Mouse (Mus musculus) heart, adult 18-20 months (tissue): ENCODE results near the gene Dab1. TPM values are rescaled to one million over a fixed set of nuclear protein-coding genes. Genes with fewer than 3 reads are reported as not detected.

Source experiments
- DNase-seq, 2 experiments: peaks; one replicate each; pipeline ENCODE4 v3.0.0; 2021 to 2022; ENCODE audit warnings: mixed read lengths in 1 of 2
- total RNA-seq, 2 experiments: library from RNA; stranded (reverse); gene quantifications; 2 replicates each; pipeline ENCODE4 v1.2.3; 2021

Dab1 gene
- total RNA-seq, 2 experiments from 2014 or later = 0.05 TPM; not detected in 1

DNA sequence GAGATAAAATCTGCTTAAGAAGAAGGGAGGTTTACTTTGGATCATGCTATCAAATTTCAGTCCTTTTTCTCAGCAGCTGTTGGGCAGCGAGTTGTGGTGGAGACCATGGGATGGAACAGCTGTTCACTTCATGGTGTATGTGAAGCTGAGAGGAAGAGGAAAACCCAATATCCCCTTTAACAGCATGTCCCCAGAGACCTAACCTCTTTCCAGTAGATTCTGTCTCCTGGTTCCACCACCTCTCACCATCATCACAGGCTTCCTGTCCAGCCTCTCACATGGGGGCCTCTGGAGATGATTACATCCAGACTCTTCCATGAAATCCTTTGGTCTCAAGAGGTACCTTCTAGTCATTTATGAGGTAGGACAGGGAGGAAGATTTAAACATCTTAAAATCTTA lies 755.0 kb downstream of the Dab1 start:
- DNase-seq = no peak

DNA sequence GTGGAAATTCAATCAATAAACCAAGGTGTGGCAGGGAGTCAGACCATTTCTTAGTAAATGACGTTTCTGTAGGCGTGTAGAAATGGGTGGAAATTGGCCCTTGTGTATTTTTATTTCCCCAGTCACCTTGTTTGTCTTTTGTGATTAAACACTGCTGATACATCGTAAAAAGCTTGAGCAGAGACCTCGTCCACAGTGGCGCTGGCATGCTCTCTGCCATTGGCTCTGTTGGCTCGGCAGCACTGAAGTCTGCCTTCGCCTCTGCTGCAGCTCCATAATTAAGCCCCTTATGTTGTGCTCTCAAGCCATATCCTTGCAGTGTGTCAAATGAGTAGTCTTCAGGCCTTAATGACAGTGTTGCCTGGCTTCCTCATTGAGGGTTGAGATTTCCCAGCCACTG lies 765.5 kb downstream of the Dab1 start:
- no peak for DNase-seq

DNA sequence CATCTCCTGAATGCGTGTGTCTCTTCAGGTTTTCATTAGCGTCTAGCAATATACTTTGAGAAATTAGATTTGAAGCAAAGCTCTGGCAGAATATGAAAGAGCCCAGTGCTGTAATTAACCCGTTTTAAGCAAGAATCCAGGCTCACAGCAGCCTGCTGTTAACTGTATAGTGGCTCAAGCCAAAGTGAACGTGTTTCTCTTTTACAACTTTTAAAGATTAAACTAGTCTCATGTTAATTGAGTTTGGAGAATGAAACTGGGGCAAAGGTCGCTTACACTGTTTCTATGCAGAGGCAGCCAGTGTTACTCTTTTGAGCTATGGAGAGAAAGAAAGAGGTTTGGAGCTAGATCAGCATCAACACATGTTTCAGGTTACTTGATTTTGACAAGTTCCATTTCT lies 766.1 kb downstream of the Dab1 start:
- DNase-seq = peak in 1 of 2 experiments; percentile 2

DNA sequence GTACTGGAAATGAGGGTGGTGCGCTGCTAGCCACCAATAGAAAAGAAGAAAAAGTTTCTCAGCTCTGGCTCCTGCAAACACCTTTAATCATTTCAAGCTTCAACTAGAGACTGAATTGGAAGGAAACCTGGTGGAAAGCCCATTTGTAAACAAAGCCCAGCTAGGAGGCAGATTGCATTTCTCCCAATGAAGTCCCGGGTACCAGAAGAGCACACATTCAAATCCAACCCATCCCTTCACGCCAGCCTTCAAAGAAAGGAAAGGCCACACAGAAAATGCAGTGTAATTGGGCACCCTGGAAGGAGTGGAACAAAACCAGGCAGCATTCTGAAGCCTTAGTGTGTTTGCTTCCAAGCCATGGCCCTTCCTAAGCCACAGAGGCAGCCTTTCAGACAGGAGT lies 776.4 kb downstream of the Dab1 start:
- no peak for DNase-seq

DNA sequence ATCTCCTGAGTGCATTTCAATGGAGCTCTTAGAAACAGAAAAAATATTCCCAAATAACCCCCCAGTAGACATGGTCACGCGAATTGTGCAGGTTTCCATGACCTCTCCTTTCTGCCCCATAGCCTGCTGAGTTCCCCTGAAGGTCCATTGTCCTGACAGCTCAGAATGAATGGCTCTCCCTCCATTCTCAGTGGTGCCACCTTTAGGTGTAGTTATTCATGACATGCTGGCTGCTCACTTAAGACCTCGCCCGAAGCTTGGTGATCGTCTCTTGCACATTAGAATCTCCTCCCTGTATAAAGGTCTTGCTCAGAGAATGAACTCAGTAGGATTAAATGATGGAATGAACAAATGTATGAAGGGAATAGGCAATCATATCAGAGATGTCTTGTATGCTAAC lies 776.9 kb downstream of the Dab1 start:
- DNase-seq = no peak

DNA sequence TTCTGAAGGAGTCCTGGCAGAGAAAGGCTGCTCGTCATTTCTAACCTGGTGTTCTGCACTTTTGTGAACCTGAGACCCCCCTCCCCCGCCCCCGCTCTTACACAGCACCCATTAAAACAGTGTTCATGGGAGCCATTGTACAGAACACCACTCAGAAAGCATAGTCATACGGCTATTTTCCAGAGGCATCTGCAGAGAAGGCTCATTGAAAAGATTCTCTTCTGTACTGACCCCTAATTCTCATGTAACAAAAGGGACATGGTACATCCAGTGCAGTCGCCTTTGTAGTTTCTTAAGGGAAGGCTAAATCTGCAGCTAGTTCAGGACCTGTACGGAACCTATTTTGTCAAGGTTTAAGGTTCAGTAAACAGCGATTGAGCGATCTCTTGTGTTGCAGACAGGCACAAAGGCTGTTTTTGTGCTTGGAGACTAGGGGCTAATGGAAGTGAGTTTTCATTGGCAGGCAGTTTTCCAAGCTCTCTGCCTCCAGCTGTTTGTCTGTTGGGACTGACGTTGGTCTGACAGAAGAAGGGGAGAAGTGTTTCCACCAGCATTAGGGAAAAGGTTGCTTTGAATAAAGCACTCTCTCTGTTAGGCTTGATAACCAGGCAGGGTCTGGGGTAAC lies 780.1 kb downstream of the Dab1 start:
- no peak for DNase-seq

DNA sequence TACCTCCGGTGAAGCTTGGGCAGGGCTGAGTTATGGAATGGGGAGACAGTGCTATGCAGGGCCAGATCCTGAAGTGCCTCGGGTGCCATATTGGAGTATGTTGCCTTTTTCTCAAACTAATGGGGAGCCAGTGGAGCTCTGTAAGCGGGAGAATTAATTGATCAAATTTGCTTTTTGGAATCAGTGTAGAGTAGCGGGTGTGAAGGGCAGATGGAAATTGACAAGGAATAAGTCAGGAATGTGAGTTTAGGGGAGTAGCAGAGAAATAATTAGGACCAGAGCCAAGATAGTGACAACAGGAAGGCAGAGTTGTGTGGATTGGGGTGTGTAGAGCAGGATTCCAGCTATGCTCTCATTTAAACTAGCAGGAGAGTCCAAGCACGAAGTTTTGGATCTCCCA lies 784.9 kb downstream of the Dab1 start:
- no peak for DNase-seq

DNA sequence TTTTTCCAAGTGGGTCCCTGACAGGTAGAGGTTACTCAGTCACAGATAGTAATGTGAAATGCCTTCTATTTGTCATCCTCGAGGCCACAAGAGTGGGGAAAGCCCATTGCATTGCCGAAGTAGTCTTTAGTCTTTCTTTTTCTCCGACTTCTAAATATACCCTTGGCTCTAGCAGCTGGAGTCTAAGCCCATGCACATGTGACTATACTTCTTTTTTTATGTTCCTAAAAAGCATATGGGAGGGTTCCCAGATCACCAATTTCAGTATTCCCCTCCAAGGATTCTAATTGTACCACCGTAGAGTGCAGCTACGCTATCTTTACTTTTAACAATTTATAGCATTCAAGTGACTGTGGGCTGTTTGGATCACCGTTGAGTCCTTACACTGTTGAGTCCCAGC lies 791.8 kb downstream of the Dab1 start:
- no peak for DNase-seq

DNA sequence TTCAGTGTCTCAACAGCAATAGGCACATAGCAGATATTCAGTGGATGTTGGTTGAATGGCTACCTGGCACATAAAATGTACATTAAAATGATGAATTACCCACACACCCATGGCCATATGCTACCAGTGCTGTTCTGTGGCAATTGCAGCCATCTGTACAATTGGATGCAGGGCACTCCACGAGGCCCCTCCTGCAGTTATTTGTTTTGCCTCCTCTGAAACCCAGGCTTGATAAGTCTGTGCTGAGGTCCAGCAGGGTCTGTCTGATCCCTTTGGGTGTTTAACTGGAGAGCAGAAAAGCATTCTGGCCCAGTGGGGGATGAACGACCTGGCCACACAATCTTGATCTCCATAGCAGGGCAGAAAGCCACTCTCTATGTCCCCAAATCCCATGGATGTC lies 796.3 kb downstream of the Dab1 start:
- no peak for DNase-seq

DNA sequence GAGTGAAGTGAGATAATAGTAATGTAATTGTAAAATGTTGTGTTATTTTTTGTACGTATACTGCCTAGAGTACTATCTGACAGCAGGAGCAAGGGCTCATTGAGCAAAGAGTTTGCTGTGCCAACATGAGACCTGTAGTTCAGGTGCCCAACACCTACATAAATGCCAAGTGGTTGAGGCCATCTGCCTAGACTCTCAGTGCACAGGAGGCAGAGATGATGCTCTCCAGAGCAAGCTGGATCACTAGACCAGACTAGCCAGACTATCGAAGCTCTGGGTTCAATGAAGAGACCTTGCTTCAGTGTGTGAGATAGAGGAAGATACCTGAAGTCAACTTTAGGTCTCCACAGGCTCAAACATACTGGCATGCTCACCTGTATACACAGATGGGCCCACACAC lies 799.2 kb downstream of the Dab1 start:
- no peak for DNase-seq

DNA sequence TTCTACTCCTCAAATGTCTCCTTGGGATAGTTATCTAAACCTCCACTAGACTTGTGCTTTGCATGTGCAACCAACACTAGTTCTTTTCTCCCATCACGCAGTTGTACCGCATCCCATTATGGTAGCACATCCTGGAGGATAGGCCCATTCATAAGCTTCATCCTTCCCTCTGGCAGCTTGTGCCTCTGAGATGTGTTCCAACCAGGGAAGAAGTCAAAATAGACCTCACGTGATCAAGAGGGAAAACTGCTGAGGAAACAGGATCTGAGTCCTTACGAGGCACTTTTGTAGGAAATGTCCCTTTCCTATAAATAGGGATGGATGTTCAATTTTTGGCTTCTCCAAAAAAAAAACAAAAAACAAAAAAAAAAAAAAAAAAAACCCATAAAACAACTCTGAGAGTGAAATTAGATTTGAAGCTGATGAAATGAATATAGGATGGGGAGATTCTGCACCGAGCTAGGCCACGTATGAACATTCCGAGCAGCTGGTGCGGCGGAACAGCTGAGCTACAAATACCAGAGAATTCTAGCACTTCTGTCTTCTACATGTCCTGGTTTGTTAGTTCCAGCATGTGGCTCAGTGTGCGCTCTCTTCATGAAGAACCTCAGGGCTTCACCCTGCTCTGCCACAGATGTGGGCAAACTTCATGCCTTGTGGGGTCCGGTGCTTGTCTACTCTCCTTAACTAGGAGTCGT lies 802.0 kb downstream of the Dab1 start:
- no peak for DNase-seq

DNA sequence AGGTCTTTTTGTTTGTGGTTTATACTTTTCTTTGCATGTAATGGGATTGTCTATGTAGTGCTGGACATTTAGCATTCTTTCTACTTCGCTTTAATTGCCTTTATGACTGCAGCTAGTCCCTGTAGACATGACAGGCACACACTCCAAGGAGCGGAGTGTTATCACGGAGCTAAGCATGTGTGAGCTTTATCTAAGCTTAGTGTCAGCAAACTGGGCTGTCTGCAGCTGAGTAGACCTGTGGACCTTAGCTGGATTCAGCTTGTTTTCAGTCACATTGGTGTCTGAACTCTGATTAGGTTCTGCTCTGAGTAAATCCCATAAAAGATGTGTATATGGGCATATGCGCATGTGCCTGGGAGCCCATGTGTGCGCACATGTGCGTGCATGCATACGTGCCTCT lies 810.0 kb downstream of the Dab1 start:
- no peak for DNase-seq

DNA sequence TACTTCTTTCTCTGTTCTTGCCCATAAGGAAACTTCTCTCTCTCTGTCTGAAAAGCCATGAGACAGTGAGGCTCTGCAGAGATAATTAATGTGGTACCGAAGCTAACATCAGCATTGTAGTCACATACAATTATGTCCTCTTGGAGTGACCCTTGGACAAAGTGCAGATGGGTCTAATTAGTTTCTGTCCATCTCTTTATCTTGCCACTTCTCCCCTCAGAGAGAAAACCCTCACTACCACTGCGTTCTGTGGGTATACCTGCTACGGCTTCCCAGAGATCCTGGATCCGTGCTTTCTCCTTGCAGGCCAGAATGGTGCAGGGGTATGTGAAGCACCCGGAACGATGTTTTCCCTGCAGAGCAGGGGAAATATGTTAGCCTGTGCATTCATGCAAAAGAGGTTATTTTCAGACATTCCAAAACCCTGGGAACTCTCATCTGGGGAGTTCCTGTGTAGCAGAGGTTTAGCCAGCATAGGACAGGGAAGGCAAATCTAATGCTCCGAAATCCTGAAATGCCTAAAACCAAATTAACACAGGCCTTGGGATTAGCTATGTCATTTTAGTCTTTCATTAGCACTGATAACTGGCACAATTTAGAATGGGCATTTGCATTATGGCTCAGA lies 812.2 kb downstream of the Dab1 start:
- DNase-seq = no peak

DNA sequence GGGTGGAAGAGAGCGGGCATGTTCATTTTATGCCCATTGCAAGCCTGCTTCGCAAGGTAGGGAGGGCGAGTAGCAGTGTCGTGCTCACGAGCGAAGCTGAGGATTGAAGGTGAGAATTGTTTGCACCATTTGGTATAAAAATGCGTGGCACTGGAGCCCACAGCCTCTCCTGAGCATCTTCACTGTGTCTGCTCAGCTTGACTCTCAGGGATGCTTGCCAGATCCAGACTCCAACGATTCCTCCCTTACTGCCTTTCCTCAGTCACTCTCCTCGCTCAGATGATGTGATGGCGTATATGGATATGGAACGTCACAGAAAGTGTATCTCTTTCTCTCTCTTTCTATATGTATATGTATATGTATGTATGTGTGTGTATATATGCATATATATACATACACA lies 813.0 kb downstream of the Dab1 start:
- DNase-seq = no peak

DNA sequence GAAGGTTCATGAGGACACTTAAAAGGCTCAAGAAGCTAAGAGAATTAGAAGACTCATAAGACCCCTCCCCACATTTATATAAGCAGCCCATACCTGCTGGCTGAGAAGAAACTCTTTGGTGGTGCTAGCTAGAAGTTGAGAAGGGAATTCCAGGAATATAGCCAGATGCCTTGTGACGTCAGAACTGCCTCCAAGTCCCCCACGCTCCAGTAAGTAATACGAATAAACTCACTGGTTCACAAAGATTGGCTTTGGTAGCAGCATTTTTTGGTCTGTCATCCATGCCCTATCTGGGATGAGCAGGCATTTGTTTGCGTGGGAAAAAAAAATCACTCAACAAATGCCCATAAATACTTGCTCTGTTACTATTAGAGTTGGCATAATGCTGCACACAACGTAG lies 816.6 kb downstream of the Dab1 start:
- no peak for DNase-seq

DNA sequence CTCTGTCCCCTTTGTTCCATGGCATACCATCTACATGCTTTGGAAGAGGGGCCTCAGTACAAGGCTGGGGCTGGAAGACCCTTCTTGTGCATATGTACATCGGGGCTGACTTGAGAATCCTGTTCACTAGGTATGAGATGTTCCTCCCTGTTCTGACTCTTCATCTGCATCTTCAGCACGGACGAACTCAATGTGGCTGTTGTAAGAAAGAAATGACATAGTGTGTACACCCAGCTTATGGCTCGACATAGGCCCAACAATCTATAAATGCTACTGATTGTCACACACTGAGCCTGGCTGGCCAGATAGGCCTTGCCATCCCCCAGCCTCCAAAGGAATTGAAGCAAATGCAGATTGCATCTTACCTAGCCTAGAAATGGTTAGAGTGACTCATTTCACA lies 817.3 kb downstream of the Dab1 start:
- DNase-seq = no peak

DNA sequence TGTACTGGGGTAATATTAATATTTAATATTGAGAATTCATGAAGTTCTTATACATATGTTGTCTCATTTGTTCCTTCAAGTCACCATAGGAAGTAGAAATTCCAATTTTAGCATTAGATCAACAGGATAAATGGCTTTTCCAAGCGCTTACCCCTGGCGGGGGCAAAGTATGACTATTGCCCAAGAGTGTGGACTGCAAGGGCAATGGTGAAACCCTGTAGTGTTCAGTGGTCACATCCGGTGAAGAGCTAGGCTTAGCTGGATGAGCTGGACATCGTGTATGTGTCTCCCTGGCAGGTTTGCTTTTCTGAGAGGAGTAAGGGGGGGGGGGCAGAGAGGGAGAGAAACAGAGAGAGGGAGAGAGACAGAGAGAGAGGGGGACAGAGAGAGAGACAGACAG lies 819.6 kb downstream of the Dab1 start:
- no peak for DNase-seq

DNA sequence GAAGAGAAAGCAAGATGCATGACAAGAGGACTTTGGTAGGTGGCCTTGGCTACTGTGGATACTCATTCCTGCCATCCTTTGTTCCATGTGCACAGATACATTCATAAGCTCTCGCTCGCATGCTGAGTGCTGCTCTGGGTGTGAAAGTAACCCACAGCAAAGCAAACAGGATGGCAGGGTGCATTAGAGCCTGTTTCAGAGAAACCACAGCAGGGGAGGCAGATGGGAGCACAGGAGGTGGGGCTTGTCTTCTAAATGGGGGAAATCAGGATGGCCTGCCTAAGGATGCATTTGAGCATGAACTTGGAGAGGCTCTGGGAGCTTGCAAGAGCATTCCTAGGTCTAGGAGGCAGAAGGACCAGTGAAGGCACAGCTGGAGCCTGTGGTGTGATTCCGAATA lies 820.5 kb downstream of the Dab1 start:
- no peak for DNase-seq

DNA sequence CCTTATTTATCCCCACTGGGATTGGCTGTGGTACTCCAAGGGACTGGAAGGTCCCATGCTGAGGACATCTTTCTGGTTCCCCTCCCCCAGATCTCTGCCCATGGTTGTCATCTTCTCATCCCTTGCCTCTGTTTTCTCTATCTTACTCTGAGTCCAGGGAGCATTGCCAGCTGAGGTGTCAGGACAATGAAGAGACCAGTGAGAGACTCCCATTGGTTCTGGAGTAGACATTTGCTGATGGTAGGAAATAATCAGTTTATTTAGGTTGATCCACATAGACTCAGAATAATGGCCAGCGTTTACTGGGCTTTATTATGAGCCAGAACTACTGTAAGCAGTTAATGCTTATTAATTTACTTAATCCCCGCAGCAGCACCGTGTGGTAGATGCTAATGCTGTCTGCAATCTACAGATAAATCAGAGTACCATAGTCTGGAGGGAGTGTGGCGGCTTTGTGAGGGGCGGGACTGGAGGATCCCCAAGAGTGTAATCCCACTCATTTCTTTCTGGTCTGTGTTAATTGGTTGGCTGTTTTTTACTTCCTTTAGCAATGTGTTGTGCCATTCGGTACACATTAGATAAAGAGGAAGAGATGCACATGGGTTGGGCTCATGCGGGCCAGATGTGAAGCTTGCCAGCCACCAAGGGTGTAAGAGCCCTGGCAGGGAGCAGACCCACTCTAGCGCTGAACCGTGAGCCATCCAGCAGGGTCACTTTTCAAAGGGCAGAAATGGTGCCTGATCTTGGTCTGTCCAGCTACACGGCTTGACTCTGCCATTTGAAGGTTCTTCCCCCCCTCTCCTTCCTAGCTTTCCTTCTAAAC lies 824.0 kb downstream of the Dab1 start:
- no peak for DNase-seq

DNA sequence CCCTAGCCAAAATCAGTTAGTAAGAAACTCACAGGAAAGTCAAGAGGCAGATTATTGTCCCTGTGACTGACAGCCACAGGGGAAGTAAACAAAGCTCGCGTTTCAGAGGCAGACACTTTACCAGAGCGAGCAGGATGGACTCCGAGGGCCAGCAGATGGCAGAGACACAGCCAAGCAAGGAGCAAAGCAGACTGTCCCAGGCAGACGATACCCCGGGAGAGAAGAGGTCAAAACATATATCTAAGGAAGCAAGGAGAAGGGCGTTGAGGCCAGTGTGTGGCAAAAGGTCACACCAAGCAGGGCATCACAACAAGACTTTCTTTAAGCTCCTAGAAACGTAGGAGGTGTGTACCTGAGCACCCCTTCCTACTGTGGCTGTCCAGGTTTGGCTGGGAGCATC lies 824.6 kb downstream of the Dab1 start:
- DNase-seq = no peak

DNA sequence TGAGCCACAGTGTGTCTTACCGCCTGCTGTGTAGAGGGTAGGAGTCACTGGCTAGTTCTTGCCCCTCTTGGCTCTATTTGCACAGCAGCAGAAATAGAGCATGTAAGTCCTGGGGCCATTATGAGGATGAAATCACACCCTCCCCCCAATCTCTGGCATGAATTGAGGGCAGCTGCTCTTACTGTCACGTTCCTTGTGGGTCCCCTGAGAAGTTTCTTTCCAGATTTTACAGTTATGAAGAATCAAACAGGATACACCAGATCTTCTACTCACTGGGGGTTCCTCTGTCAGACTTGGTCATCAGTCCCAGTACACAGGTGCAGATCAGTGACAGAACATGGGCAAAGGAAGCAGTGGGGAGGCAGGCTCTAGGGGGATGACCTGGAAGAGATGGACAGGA lies 825.8 kb downstream of the Dab1 start:
- DNase-seq = no peak

DNA sequence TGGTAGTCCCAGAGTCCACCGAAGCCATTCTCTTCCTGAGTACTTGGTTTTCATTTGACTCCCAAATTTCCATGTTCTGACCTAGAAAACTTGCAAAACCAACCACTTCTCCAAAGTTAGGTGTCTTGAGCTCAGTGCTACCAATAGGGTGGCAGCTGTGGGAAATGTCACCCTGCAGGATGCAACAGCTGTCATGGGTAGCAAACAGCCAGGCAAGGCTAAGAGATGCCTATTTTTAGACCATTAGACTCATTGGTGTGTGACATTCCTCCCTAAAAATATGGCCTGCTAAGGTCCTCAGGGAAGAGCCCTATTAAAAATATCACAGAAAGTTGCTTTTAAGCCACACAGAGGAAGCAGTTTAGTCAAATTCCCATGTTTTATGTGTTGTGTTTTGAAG lies 829.0 kb downstream of the Dab1 start:
- no peak for DNase-seq

DNA sequence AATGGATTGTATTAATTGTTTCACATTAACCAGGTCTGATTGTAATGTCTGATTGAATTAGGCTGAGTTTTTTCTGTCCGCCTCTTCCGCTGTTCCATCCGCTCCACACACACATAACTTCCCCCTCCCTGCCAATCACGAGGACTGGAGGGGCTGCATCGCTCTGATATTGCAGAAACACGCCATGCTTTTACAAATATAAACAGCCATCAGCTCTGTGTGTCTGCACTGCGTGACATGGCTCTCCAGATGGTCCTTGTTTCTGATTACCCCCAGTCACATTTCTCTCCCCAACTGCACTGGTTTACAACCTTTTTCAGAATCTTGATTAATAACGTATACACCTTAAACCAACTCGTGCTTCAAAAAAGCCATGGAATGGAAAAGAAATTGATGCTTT lies 831.5 kb downstream of the Dab1 start:
- no peak for DNase-seq
